Mouse (Mus musculus) heart, postnatal 0 days (tissue): ENCODE results near the gene Plk5.

Experiments used
- CTCF ChIP-seq: IDR thresholded peaks from 2 replicates; pipeline ENCODE4 v1.5.1; 2016; ENCODE audit warnings: antibody characterized with exemption, control low read depth, low read depth
- EP300 ChIP-seq: IDR thresholded peaks from 2 replicates; pipeline ENCODE4 v1.6.1; 2016; ENCODE audit warnings: antibody characterized with exemption, low read depth

GRCm38 (mm10) chr10:80324120-80325037 lies 31.9 kb upstream of the Plk5 start:
- no peak for TF ChIP-seq CTCF
- no peak for TF ChIP-seq EP300
